Mouse (Mus musculus) midbrain, embryonic 11.5 days (tissue): ENCODE data around the gene Tmem170. TPM values are rescaled to one million over a fixed set of nuclear protein-coding genes. Genes with fewer than 3 reads are reported as not detected.

ENCODE experiments used
- ATAC-seq: fragments of 200-750 bp; cut with Nextera tagmentation; 2 replicates; pipeline ENCODE4 v1.8.0; 2017; ENCODE audit warnings: moderate TSS enrichment, moderate library complexity; ENCODE audit not compliant: low FRiP score
- DNase-seq: peaks from one replicate; pipeline ENCODE4 v3.0.0; 2015; ENCODE audit warnings: low spot score; ENCODE audit errors: missing footprints
- H3K27ac ChIP-seq: fragments of 300-500 bp; sonication (generic); 2 replicates; pipeline ENCODE4 v1.5.1; 2014; ENCODE audit warnings: low read depth, low read length
- H3K27me3 ChIP-seq: fragments of 300-500 bp; sonication (generic); 2 replicates; pipeline ENCODE4 v1.6.1; 2014; ENCODE audit warnings: mild to moderate bottlenecking, low read length, moderate library complexity, mixed read lengths; ENCODE audit not compliant: control insufficient read depth, insufficient read depth
- H3K36me3 ChIP-seq: fragments of 300-500 bp; sonication (generic); 2 replicates; pipeline ENCODE4 v1.6.1; 2014; ENCODE audit warnings: mild to moderate bottlenecking, low read length, moderate library complexity, mixed read lengths; ENCODE audit not compliant: control insufficient read depth, insufficient read depth
- H3K4me1 ChIP-seq: fragments of 300-500 bp; sonication (generic); 2 replicates; pipeline ENCODE4 v1.6.1; 2014; ENCODE audit warnings: low read length; ENCODE audit not compliant: control insufficient read depth, insufficient read depth
- H3K4me2 ChIP-seq: fragments of 300-500 bp; sonication (generic); 2 replicates; pipeline ENCODE4 v1.6.1; 2014; ENCODE audit warnings: mild to moderate bottlenecking, moderate library complexity
- H3K4me3 ChIP-seq: fragments of 300-500 bp; sonication (generic); 2 replicates; pipeline ENCODE4 v1.5.1; 2014; ENCODE audit warnings: low read depth, low read length
- H3K9ac ChIP-seq: fragments of 300-500 bp; sonication (generic); 2 replicates; pipeline ENCODE4 v1.6.1; 2014; ENCODE audit warnings: low read length
- H3K9me3 ChIP-seq: fragments of 300-500 bp; sonication (generic); 2 replicates; pipeline ENCODE4 v1.6.1; 2016; ENCODE audit warnings: low read length; ENCODE audit not compliant: control insufficient read depth
- WGBS: fragments of 180-500 bp; shearing (Covaris S2); extraction: QIAGEN DNeasy Blood & Tissue Kit; methylation state at CpG from one replicate; pipeline ENCODE4 v1.1.7; 2014; 5-methylcytosine and 5-hydroxymethylcytosine counted together
- polyA plus RNA-seq: library from polyadenylated mRNA; unstranded; fragments of >200 nt; fragmentation: Nextera tagmentation; extraction: Ambion mirVana; gene quantifications from 2 replicates; pipeline ENCODE4 v1.2.1, GENCODE M21; 2014

Gene Tmem170
- polyA plus RNA-seq, 1 experiment from 2014 or later, result 6.8 TPM

GRCm38 (mm10) chr8:111905500-111906121 lies 29.1 kb upstream of the Tmem170 start:
- WGBS, result 72% methylated on average over 7 of the region's 8 CpGs
- Histone ChIP-seq H3K4me2 (no peak overlapping the region), H3K4me3 (no peak overlapping the region), H3K27ac (no peak overlapping the region), H3K9me3 (no peaks in the 10 kb centered on the region), H3K9ac (no peak overlapping the region), H3K4me1 (0 out of 2 replicates have a peak, but pooled peaks cover 4% of the 10 kb centered on the region), H3K36me3 (no peaks in the 10 kb centered on the region), H3K27me3 (peaks cover 13% of the 10 kb centered on the region)
- DNase-seq (no peak), ATAC-seq (no peak)

GRCm38 (mm10) chr8:111902080-111902479 lies 25.5 kb upstream of the Tmem170 start:
- H3K9me3 ChIP-seq, result no peaks in the 10 kb centered on the region
- H3K36me3 ChIP-seq, result no peaks in the 10 kb centered on the region
- 39% methylated on average over 5 of the region's 5 CpGs for WGBS
- H3K4me1 ChIP-seq, result no peaks in the 10 kb centered on the region
- no peak overlapping the region for H3K4me2 ChIP-seq
- H3K4me3 ChIP-seq, result no peak overlapping the region
- no peak overlapping the region for H3K27ac ChIP-seq
- ATAC-seq (no peak), DNase-seq (no peak)
- no peaks in the 10 kb centered on the region for H3K27me3 ChIP-seq
- no peak overlapping the region for H3K9ac ChIP-seq

- no peak for ATAC-seq
- no peak for DNase-seq
Observed at GRCm38 (mm10) chr8:111898586-111898985, 22.0 kb upstream of the Tmem170 start.

GRCm38 (mm10) chr8:111894955-111895354 lies 18.4 kb upstream of the Tmem170 start:
- Histone ChIP-seq H3K9me3 (no peaks in the 10 kb centered on the region), H3K4me3 (no peak overlapping the region), H3K9ac (no peak overlapping the region), H3K27ac (no peak overlapping the region), H3K4me1 (no peaks in the 10 kb centered on the region), H3K4me2 (no peak overlapping the region), H3K36me3 (no peaks in the 10 kb centered on the region), H3K27me3 (peaks cover 13% of the 10 kb centered on the region)
- WGBS, result 86% methylated on average over 7 of the region's 7 CpGs
- ATAC-seq, result no peak
- no peak for DNase-seq

More at GRCm38 (mm10) chr8:111898586-111898985, 22.0 kb upstream of the Tmem170 start:
- no peaks in the 10 kb centered on the region for H3K4me1 ChIP-seq
- no peak overlapping the region for H3K27ac ChIP-seq
- H3K27me3 ChIP-seq, result no peaks in the 10 kb centered on the region
- no peak overlapping the region for H3K4me2 ChIP-seq
- no peak overlapping the region for H3K9ac ChIP-seq
- no peaks in the 10 kb centered on the region for H3K36me3 ChIP-seq
- WGBS, result 29% methylated on average over 10 of the region's 10 CpGs
- H3K9me3 ChIP-seq, result no peaks in the 10 kb centered on the region
- no peak overlapping the region for H3K4me3 ChIP-seq

DNA sequence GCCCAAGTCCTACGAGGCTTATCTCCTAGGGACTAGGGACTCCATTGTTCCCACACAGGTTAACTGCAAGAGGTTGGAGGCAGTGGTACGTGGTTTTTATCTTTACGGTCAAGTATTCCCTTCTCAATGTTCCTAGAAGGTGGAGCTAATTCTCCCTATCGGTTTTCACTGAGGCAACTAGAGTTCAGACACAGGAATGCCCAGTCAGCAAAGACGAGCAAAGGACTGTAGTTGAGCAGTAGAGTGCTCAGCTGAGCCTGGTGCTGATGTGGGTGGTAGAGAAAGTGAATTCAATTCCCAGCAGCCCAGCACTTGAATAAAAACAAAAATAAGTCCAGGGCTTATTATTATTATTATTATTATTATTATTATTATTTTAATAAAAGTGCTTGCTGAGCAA lies 16.1 kb upstream of the Tmem170 start:
- ATAC-seq, result no peak
- WGBS, result 69% methylated on average over 5 of the region's 5 CpGs

GRCm38 (mm10) chr8:111891983-111892382 lies 15.4 kb upstream of the Tmem170 start:
- no peaks in the 10 kb centered on the region for H3K36me3 ChIP-seq
- peaks cover 24% of the 10 kb centered on the region for H3K27me3 ChIP-seq
- H3K4me1 ChIP-seq, result no peaks in the 10 kb centered on the region
- H3K4me2 ChIP-seq, result no peak overlapping the region
- no peak overlapping the region for H3K27ac ChIP-seq
- no peak for ATAC-seq
- no peak overlapping the region for H3K4me3 ChIP-seq
- 51% methylated on average over 8 of the region's 8 CpGs for WGBS
- H3K9ac ChIP-seq, result no peak overlapping the region
- no peaks in the 10 kb centered on the region for H3K9me3 ChIP-seq
- DNase-seq, result no peak

More for the DNA sequence above, 16.1 kb upstream of the Tmem170 start:
- Histone ChIP-seq H3K4me3 (no peak overlapping the region), H3K9me3 (no peaks in the 10 kb centered on the region), H3K27me3 (peaks cover 24% of the 10 kb centered on the region), H3K27ac (no peak overlapping the region), H3K4me2 (no peak overlapping the region), H3K36me3 (no peaks in the 10 kb centered on the region), H3K9ac (no peak overlapping the region), H3K4me1 (no peaks in the 10 kb centered on the region)
- DNase-seq, result no peak

DNA sequence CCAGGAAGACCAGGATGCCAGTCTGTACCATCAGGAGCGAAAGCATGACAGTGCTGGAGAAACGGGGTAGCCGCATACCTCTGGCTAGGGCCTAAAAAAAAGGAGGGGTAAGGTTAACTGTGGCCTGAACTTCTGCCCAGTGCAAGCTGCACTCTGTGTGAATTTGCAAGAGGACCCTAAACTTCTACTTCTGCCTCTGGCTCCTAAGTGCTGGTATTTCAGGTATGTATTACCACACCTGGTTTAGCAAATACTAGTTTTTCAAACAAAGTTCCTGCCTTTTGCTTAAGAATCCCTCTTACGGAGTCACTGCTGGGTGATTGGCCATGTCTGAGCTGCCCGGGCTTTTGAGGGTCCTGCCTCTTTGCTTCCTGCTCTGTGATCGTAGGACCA lies 14.4 kb upstream of the Tmem170 start:
- no peak overlapping the region for H3K9ac ChIP-seq
- H3K4me3 ChIP-seq, result no peak overlapping the region
- H3K27ac ChIP-seq, result no peak overlapping the region
- H3K4me2 ChIP-seq, result no peak overlapping the region
- ATAC-seq (no peak), DNase-seq (no peak)
- WGBS, result 61% methylated on average over 6 of the region's 6 CpGs
- H3K36me3 ChIP-seq, result no peaks in the 10 kb centered on the region
- no peaks in the 10 kb centered on the region for H3K4me1 ChIP-seq
- H3K9me3 ChIP-seq, result no peaks in the 10 kb centered on the region
- H3K27me3 ChIP-seq, result peaks cover 24% of the 10 kb centered on the region

- Histone ChIP-seq H3K27me3 (peaks cover 24% of the 10 kb centered on the region), H3K4me2 (0 out of 2 replicates have a peak overlapping the region, but pooled peaks have one; percentile 3), H3K9me3 (no peaks in the 10 kb centered on the region), H3K9ac (no peak overlapping the region), H3K4me1 (no peaks in the 10 kb centered on the region), H3K36me3 (no peaks in the 10 kb centered on the region), H3K4me3 (peak overlapping the region; percentile 4; the same call in 1 of the 2 replicates), H3K27ac (no peak overlapping the region)
- ATAC-seq (no peak), DNase-seq (peak; percentile 89)
- WGBS, result 11% methylated on average over 86 of the region's 86 CpGs
Observed at GRCm38 (mm10) chr8:111889931-111890910, 13.7 kb upstream of the Tmem170 start.

- DNase-seq (no peak), ATAC-seq (no peak)
- Histone ChIP-seq H3K9ac (no peak overlapping the region), H3K9me3 (no peaks in the 10 kb centered on the region), H3K4me3 (no peak overlapping the region), H3K27me3 (peaks cover 24% of the 10 kb centered on the region), H3K27ac (no peak overlapping the region), H3K36me3 (no peaks in the 10 kb centered on the region), H3K4me1 (no peaks in the 10 kb centered on the region), H3K4me2 (no peak overlapping the region)
- WGBS, result 45% methylated on average over 7 of the region's 7 CpGs
Observed at GRCm38 (mm10) chr8:111888091-111888650, 11.6 kb upstream of the Tmem170 start.
